Mouse (Mus musculus) cerebellum, adult 9-10 months (tissue): Measurements from ENCODE around the gene Rps27l.

ENCODE experiments used
- DNase-seq: peaks from one replicate; pipeline ENCODE4 v3.0.0; 2022

The Rps27l gene

GRCm38 (mm10) chr9:66920488-66921279 lies 25.2 kb upstream of the Rps27l start:
- DNase-seq = no peak

- no peak for DNase-seq
Measured at GRCm38 (mm10) chr9:66922076-66922475, 23.8 kb upstream of the Rps27l start.

- DNase-seq = no peak
Measured at GRCm38 (mm10) chr9:66925853-66926252, 20.0 kb upstream of the Rps27l start.

- DNase-seq = peak; percentile 86
Measured at GRCm38 (mm10) chr9:66927696-66928402, 18.0 kb upstream of the Rps27l start.

GRCm38 (mm10) chr9:66930351-66930750 lies 15.5 kb upstream of the Rps27l start:
- DNase-seq = no peak

GRCm38 (mm10) chr9:66933869-66934808 lies 11.7 kb upstream of the Rps27l start:
- no peak for DNase-seq

GRCm38 (mm10) chr9:66937507-66937906 lies 8.4 kb upstream of the Rps27l start:
- DNase-seq = no peak

- peak; percentile 82 for DNase-seq
Measured at GRCm38 (mm10) chr9:66938836-66939235, 7.0 kb upstream of the Rps27l start.

GRCm38 (mm10) chr9:66945161-66945560 lies 725 bp upstream of the Rps27l start:
- DNase-seq = peak; percentile 23

GRCm38 (mm10) chr9:66948536-66948935 lies 2.6 kb downstream of the Rps27l start:
- DNase-seq = no peak

GRCm38 (mm10) chr9:66952321-66952720 lies 6.4 kb downstream of the Rps27l start:
- no peak for DNase-seq

- DNase-seq = no peak
Measured at GRCm38 (mm10) chr9:66952886-66953285, 7.0 kb downstream of the Rps27l start.

GRCm38 (mm10) chr9:66957451-66957850 lies 11.6 kb downstream of the Rps27l start:
- DNase-seq = no peak

GRCm38 (mm10) chr9:66961478-66961877 lies 15.6 kb downstream of the Rps27l start:
- DNase-seq = no peak

GRCm38 (mm10) chr9:66967492-66967891 lies 21.6 kb downstream of the Rps27l start:
- no peak for DNase-seq

GRCm38 (mm10) chr9:66971116-66971515 lies 25.2 kb downstream of the Rps27l start:
- DNase-seq = no peak

GRCm38 (mm10) chr9:66974721-66975225 lies 28.9 kb downstream of the Rps27l start:
- peak; percentile 71 for DNase-seq

GRCm38 (mm10) chr9:66975239-66975645 lies 29.4 kb downstream of the Rps27l start, which contains the start of gene Lactb:
Lactb (minus strand) TSS chr9:66975484.
- peak; percentile 95 for DNase-seq

GRCm38 (mm10) chr9:66977121-66977520 lies 31.2 kb downstream of the Rps27l start:
- DNase-seq = no peak

GRCm38 (mm10) chr9:66977982-66978381 lies 32.1 kb downstream of the Rps27l start:
- no peak for DNase-seq

GRCm38 (mm10) chr9:66978468-66978867 lies 32.6 kb downstream of the Rps27l start:
- no peak for DNase-seq

GRCm38 (mm10) chr9:66980458-66980857 lies 34.6 kb downstream of the Rps27l start:
- peak; percentile 36 for DNase-seq

- no peak for DNase-seq
Measured at GRCm38 (mm10) chr9:66982085-66982484, 36.2 kb downstream of the Rps27l start.
